Mouse (Mus musculus) embryonic facial prominence, embryonic 11.5 days (tissue): ENCODE results near the gene Ap3b1. TPM values are rescaled to one million over a fixed set of nuclear protein-coding genes. Genes with fewer than 3 reads are reported as not detected.

Experiments
- ATAC-seq: fragments of 200-750 bp; cut with Nextera tagmentation; replicated peaks from 2 replicates; pipeline ENCODE4 v1.8.0; 2017; ENCODE audit warnings: low read depth; ENCODE audit not compliant: insufficient number of reproducible peaks, low FRiP score, low TSS enrichment
- DNase-seq: peaks from one replicate; pipeline ENCODE4 v3.0.0-alpha.2; 2015; ENCODE audit warnings: low spot score
- H3K27ac ChIP-seq: fragments of 300-500 bp; sonication (generic); replicated peaks from 2 replicates; pipeline ENCODE4 v1.5.1; 2014; ENCODE audit warnings: mild to moderate bottlenecking, low read depth, low read length, control low read depth
- H3K27me3 ChIP-seq: fragments of 300-500 bp; sonication (generic); 2 replicates; pipeline ENCODE4 v1.6.1; 2014; ENCODE audit warnings: mild to moderate bottlenecking, low read length, moderate library complexity, mixed read lengths; ENCODE audit not compliant: control insufficient read depth, insufficient read depth
- H3K36me3 ChIP-seq: fragments of 300-500 bp; sonication (generic); replicated peaks from 2 replicates; pipeline ENCODE4 v1.6.1; 2014; ENCODE audit warnings: low read depth, mild to moderate bottlenecking, low read length, moderate library complexity, mixed read lengths; ENCODE audit not compliant: control insufficient read depth, insufficient read depth
- H3K4me1 ChIP-seq: fragments of 300-500 bp; sonication (generic); 2 replicates; pipeline ENCODE4 v1.6.1; 2014; ENCODE audit warnings: low read length, mixed read lengths; ENCODE audit not compliant: control insufficient read depth, insufficient read depth
- H3K4me2 ChIP-seq: fragments of 300-500 bp; sonication (generic); 2 replicates; pipeline ENCODE4 v1.6.1; 2014; ENCODE audit warnings: low read depth, mild to moderate bottlenecking, control low read depth, low read length, moderate library complexity
- H3K4me3 ChIP-seq: fragments of 300-500 bp; sonication (generic); 2 replicates; pipeline ENCODE4 v1.5.1; 2014; ENCODE audit warnings: low read depth, low read length, control low read depth
- H3K9ac ChIP-seq: fragments of 300-500 bp; sonication (generic); replicated peaks from 2 replicates; pipeline ENCODE4 v1.6.1; 2014; ENCODE audit warnings: mild to moderate bottlenecking, control low read depth, low read length
- H3K9me3 ChIP-seq: fragments of 300-500 bp; sonication (generic); replicated peaks from 2 replicates; pipeline ENCODE4 v1.6.1; 2016; ENCODE audit warnings: mild to moderate bottlenecking, low read length, inconsistent platforms, mixed read lengths; ENCODE audit not compliant: control insufficient read depth
- WGBS: fragments of 180-500 bp; shearing (Covaris S2); extraction: QIAGEN DNeasy Blood & Tissue Kit; methylation state at CpG from one replicate; pipeline ENCODE4 v1.1.7; 2014; 5-methylcytosine and 5-hydroxymethylcytosine counted together
- polyA plus RNA-seq: library from polyadenylated mRNA; unstranded; fragments of >200 nt; fragmentation: Nextera tagmentation; extraction: Ambion mirVana; gene quantifications from 2 replicates; pipeline ENCODE4 v1.2.1, GENCODE M21; 2014

Gene Ap3b1
- polyA plus RNA-seq, 1 experiment from 2014 or later, result 43.4 TPM

DNA sequence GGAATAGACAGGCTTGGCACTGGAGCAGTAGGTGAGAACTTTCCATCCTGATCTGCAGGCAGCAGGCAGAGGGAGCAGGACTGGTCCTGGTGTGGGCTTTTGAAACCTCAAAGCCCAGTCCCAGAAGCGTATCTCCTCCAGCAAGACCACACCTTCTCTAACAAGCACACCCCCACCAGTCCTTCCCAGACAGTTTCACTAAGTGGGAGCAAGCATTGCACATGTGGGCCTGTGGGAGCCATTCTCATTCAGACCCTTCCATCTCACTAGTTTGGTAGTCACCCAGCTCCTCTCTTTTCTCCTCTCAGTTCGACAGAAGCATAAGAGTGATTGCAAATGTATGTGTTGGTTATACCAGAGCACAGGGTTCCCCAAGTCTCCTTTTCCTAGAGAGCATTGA, 5.6 kb downstream of the Ap3b1 start:
- H3K9ac ChIP-seq, result no peak overlapping the region
- H3K4me1 ChIP-seq, result no peaks in the 10 kb centered on the region
- DNase-seq (no peak), ATAC-seq (no peak)
- WGBS, result 89% methylated on average over 2 of the region's 2 CpGs
- no peak overlapping the region for H3K27ac ChIP-seq
- H3K27me3 ChIP-seq, result no peaks in the 10 kb centered on the region
- H3K4me3 ChIP-seq, result no peak overlapping the region
- no peaks in the 10 kb centered on the region for H3K9me3 ChIP-seq
- no peak overlapping the region for H3K4me2 ChIP-seq
- H3K36me3 ChIP-seq, result no peaks in the 10 kb centered on the region

DNA sequence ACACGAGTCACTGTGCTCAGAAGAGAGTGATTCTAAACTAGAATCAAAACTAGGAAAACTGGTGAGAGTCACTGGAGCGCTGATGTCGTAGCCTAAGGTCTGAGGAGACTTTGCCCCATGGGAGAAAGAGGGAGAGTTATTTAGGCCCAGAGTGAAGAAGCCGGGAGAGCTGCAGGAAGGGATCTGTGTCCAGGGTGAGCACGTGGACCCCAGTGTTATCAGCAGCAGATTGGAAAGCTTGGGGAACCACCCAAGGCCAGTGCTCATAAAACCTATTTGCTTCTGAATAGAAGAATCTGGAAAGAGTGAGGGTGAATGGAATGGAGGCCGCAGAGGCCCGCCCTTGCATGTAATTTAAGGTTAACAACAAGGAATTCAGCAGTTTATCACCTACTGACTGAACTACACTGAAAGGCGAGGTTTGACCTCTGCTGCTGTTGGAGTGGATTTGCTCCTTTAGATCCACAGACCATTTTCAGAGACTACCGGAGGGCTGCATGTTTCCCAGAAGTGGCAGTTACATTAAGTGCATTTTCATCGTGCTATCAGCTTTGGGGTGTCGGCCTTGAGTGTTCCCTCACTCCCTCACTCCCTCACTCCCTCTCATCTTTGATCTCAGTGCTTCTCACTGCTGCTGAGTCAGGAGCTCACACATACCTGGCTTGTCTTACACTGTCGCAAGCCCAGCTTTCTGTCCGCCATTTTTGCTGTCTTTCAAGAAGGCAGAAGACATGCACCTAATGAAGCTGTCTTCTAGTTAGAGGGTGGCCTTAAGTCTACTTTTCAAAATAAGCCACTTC, 6.5 kb downstream of the Ap3b1 start:
- Histone ChIP-seq H3K27me3 (no peaks in the 10 kb centered on the region), H3K9ac (no peak overlapping the region), H3K27ac (no peak overlapping the region), H3K4me2 (no peak overlapping the region), H3K4me1 (no peaks in the 10 kb centered on the region), H3K9me3 (no peaks in the 10 kb centered on the region), H3K4me3 (no peak overlapping the region), H3K36me3 (no peaks in the 10 kb centered on the region)
- WGBS, result 87% methylated on average over 13 of the region's 13 CpGs
- no peak for DNase-seq
- no peak for ATAC-seq

DNA sequence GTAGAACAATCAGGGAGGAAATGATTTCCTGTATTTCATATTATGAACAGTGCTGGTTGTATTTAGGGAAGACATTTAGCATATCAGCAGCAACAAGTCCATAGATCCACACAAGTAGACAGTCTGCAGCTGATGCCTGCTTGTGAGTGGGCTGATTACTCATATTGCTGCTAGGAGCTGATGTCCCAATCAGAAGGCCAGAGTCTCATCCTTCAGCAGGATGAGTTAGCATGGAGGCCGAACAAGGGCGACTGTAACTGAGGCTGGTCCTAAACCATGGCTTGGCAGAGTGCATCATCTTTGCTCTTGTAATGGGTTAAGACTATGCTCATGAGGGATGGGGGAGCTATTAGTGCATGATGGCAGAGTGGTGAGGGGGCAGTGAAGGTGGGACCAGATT, 9.1 kb downstream of the Ap3b1 start:
- Histone ChIP-seq H3K4me3 (no peak overlapping the region), H3K27ac (no peak overlapping the region), H3K4me1 (no peaks in the 10 kb centered on the region), H3K4me2 (no peak overlapping the region), H3K36me3 (no peaks in the 10 kb centered on the region), H3K27me3 (no peaks in the 10 kb centered on the region), H3K9ac (no peak overlapping the region), H3K9me3 (no peaks in the 10 kb centered on the region)
- no peak for DNase-seq
- WGBS, result 93% methylated on average over 2 of the region's 2 CpGs
- ATAC-seq, result no peak

DNA sequence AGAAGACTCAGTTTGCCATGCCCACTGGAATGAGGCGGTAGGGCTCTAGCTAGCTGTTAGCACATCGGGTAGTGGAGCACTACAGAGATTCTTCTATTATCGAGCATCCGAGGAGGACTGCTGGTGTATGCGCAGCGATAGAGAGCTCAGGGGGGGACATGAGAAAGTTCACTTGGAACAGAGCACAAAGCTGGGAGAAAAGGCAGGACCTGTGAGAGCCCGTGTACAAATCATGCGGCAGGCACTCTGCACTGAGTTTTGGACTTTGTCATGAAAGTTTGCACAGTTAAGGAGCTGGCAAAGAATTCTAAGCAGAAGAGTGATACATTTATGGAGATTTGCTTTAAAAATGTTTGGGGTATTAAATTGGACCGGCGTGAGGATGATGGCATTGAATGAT, 11.8 kb downstream of the Ap3b1 start:
- Histone ChIP-seq H3K4me1 (no peaks in the 10 kb centered on the region), H3K9ac (no peak overlapping the region), H3K4me3 (no peak overlapping the region), H3K9me3 (no peaks in the 10 kb centered on the region), H3K27me3 (no peaks in the 10 kb centered on the region), H3K36me3 (no peaks in the 10 kb centered on the region), H3K4me2 (no peak overlapping the region), H3K27ac (no peak overlapping the region)
- 94% methylated on average over 10 of the region's 10 CpGs for WGBS
- DNase-seq (no peak), ATAC-seq (no peak)

DNA sequence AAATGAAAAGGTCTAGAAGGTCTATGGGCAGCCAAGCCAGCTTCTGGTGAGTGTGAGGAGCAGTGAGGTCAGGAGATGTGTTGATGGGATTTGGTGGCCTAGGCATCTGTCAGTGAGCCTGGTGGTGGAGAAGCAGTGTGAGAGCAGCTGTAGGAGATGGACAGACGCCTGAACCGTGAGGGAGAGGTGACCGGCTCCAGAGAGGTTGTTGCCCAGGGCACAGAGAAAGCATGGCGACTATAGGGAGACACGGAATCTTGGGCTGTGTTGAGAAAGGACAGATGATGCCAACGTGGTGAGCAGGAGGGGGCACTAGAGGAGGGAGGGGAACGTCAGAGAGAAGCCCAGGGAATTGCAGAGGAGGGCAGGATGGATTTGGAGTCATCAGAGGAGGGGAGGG, 13.3 kb downstream of the Ap3b1 start:
- ATAC-seq, result no peak
- Histone ChIP-seq H3K27me3 (no peaks in the 10 kb centered on the region), H3K9ac (no peak overlapping the region), H3K9me3 (no peaks in the 10 kb centered on the region), H3K4me1 (no peaks in the 10 kb centered on the region), H3K36me3 (no peaks in the 10 kb centered on the region), H3K4me2 (no peak overlapping the region), H3K27ac (no peak overlapping the region), H3K4me3 (no peak overlapping the region)
- WGBS, result 72% methylated on average over 7 of the region's 7 CpGs
- no peak for DNase-seq

DNA sequence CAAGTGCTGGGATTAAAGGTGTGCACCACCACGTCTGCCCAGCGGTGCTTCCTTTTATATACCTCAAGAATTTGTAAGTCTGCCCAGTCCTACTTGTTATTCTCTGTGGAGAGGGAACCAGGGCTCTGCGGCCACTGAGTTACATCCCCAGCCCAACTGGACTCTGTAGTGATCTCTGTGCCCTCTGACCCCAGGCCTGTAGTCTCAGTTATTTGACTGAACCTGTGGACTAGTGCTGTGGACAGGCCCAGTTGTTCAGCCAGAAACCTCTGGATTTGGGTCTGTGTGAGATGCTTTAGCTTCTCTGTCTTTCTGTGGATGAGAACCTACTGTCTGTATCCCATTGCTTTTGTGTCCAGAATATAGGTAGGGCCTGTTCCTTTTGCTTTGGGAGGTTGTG, 15.4 kb downstream of the Ap3b1 start:
- ATAC-seq, result no peak
- Histone ChIP-seq H3K9ac (no peak overlapping the region), H3K4me2 (no peak overlapping the region), H3K4me3 (no peak overlapping the region), H3K4me1 (no peaks in the 10 kb centered on the region), H3K9me3 (no peaks in the 10 kb centered on the region), H3K27me3 (no peaks in the 10 kb centered on the region), H3K36me3 (no peaks in the 10 kb centered on the region), H3K27ac (no peak overlapping the region)
- WGBS, result 98% methylated on average over 3 of the region's 3 CpGs
- DNase-seq, result no peak

DNA sequence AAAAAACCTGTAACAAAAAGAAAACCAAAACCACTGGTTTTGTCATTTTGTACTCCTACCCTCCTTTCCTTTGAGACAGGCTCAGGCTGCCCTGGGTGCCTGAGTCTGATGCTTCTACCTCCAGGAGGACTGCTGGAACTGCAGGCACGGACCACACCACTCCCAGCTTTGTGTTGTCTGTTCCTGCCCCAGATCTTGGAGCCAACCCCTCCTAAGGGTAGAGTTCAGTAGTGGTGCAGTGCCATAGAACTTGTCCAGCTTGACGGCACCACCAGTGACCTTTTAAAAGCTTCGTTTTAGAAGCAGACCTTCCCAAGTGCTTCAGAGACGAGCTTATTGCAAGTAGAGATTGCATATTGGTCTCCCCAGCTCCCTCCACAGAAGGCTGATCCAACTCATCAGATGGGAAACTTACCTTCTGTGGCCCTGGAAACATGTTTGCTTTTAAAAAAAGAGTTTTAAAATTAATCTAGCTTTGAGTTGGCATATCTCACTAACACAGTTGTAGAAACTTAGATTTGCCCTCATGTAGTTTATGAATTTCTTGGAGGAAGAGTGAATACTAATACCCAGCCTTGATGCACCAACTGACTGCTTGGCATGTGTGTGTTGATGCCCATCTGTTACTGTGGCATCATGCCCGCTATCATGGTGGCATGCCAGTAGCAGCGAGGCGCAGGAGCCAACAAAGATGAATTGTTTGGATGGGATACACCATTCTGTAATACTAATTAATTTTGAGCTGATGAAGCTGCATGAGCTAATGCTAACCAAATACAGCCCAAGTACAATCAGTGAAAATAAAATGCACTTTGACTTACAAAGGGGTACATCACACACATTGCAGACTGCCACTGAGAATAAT, 17.0 kb downstream of the Ap3b1 start:
- no peaks in the 10 kb centered on the region for H3K27me3 ChIP-seq
- ATAC-seq (no peak), DNase-seq (no peak)
- no peaks in the 10 kb centered on the region for H3K4me1 ChIP-seq
- 92% methylated on average over 7 of the region's 7 CpGs for WGBS
- no peak overlapping the region for H3K27ac ChIP-seq
- H3K4me3 ChIP-seq, result no peak overlapping the region
- H3K36me3 ChIP-seq, result no peaks in the 10 kb centered on the region
- H3K9me3 ChIP-seq, result no peaks in the 10 kb centered on the region
- H3K4me2 ChIP-seq, result no peak overlapping the region
- no peak overlapping the region for H3K9ac ChIP-seq

DNA sequence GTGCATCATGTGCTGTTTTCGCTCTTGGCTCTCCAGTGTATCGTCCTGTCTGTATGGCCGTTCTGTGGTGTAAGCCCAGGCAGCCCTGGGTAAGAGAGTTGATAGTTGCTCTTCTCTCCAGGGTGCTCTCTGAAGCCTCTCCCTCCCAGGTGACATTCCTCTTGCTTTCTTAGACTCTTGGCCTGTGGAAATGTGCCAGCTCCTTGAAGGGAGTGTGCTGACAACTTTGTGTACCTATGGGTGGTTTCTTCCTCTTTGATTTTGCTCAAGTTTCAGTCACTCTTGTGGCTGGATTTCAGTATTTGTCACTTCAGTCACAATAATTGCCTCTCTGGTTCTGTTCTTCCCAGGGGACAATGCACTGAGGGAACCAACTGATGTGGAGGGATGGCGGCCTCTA, 20.2 kb downstream of the Ap3b1 start:
- Histone ChIP-seq H3K4me1 (no peaks in the 10 kb centered on the region), H3K4me3 (no peak overlapping the region), H3K9me3 (no peaks in the 10 kb centered on the region), H3K27ac (no peak overlapping the region), H3K9ac (no peak overlapping the region), H3K27me3 (no peaks in the 10 kb centered on the region), H3K4me2 (no peak overlapping the region), H3K36me3 (no peaks in the 10 kb centered on the region)
- WGBS, result 82% methylated on average over 4 of the region's 4 CpGs
- DNase-seq (no peak), ATAC-seq (no peak)
